Mouse (Mus musculus): ENCODE results near the gene Abhd16a. TPM values are rescaled to one million over a fixed set of nuclear protein-coding genes. Genes with fewer than 3 reads are reported as not detected.

The Abhd16a gene
- total and polyA plus RNA-seq, 3 experiments, result 53.2 to 98.2 (median 62.5) TPM

GRCm38 (mm10) chr17:35139269-35139668, 50.2 kb downstream of the Abhd16a start:
- no peaks in the 10 kb centered on the region for H3K27me3 ChIP-seq (ENCODE audit: control insufficient read depth, insufficient read depth, low read length)
- peaks cover 3% of the 10 kb centered on the region for H3K4me1 ChIP-seq (ENCODE audit: control insufficient read depth, insufficient read depth, low read length)
- intact Hi-C loops (cut with DNase I), result no loop called here
- TF ChIP-seq POLR2A (IDR thresholded peaks at IDR 0.05; ENCODE audit: insufficient read depth, low read depth, low read length) (no peak), EP300 (IDR thresholded peaks at IDR 0.05; ENCODE audit: insufficient read depth, low read depth, low read length) (no peak), CTCF (IDR thresholded peaks at IDR 0.05) (no peak)
- H3K9ac ChIP-seq (ENCODE audit: low read depth, low read length), result no peak overlapping the region
- 85% methylated on average over 3 of the region's 3 CpGs for WGBS
- DNase-seq, result no peak
- H3K36me3 ChIP-seq (ENCODE audit: control insufficient read depth, insufficient read depth, low read length), result no peaks in the 10 kb centered on the region; the same call in 1 of the 2 replicates
- no peak overlapping the region for H3K4me3 ChIP-seq
- H3K79me2 ChIP-seq (replicated peaks; ENCODE audit: control insufficient read depth, insufficient read depth, low read length), result peaks cover 6% of the 10 kb centered on the region
- H3K27ac ChIP-seq, result no peak overlapping the region

GRCm38 (mm10) chr17:35140490-35140996, 51.5 kb downstream of the Abhd16a start:
- no peak for DNase-seq
- Histone ChIP-seq H3K4me3 (no peak overlapping the region), H3K79me2 (replicated peaks; ENCODE audit: control insufficient read depth, insufficient read depth, low read length) (peaks cover 6% of the 10 kb centered on the region), H3K27me3 (ENCODE audit: control insufficient read depth, insufficient read depth, low read length) (no peaks in the 10 kb centered on the region), H3K4me1 (ENCODE audit: control insufficient read depth, insufficient read depth, low read length) (peaks cover 3% of the 10 kb centered on the region), H3K27ac (no peak overlapping the region), H3K36me3 (ENCODE audit: control insufficient read depth, insufficient read depth, low read length) (no peaks in the 10 kb centered on the region; the same call in 1 of the 2 replicates), H3K9ac (ENCODE audit: low read depth, low read length) (no peak overlapping the region)
- WGBS, result 65% methylated on average over 16 of the region's 16 CpGs
- TF ChIP-seq CTCF (IDR thresholded peaks at IDR 0.05), result no peak
- no peak for TF ChIP-seq EP300 (IDR thresholded peaks at IDR 0.05; ENCODE audit: insufficient read depth, low read depth, low read length)
- TF ChIP-seq POLR2A (IDR thresholded peaks at IDR 0.05; ENCODE audit: insufficient read depth, low read depth, low read length), result no peak
- intact Hi-C loops (cut with DNase I), result no loop called here

DNA sequence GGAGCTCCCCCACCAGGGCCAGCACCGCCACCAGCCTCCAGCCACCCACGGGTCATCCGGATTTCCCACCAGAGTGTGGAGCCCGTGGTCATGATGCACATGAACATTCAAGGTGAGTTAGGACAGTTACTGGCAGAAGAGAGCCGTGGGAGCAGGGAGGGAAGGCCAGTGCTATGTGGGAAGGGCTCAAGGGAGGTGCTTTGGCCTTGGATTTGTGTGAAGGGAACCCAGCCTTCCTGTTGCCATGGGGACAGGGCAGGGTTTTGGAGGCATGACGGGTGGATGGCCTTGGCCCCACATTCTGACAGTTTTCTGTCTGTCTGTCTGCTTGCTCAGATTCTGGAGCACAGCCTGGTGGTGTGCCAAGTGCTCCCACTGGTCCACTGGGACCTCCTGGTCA, 52.9 kb downstream of the Abhd16a start:
- no peak for DNase-seq
- Histone ChIP-seq H3K79me2 (replicated peaks; ENCODE audit: control insufficient read depth, insufficient read depth, low read length) (peaks cover 4% of the 10 kb centered on the region; the same call in 1 of the 2 replicates), H3K27ac (no peak overlapping the region), H3K27me3 (ENCODE audit: control insufficient read depth, insufficient read depth, low read length) (no peaks in the 10 kb centered on the region), H3K36me3 (ENCODE audit: control insufficient read depth, insufficient read depth, low read length) (no peaks in the 10 kb centered on the region; the same call in 1 of the 2 replicates), H3K9ac (ENCODE audit: low read depth, low read length) (no peak overlapping the region), H3K4me1 (ENCODE audit: control insufficient read depth, insufficient read depth, low read length) (no peaks in the 10 kb centered on the region), H3K4me3 (no peak overlapping the region)
- no peak for TF ChIP-seq EP300 (IDR thresholded peaks at IDR 0.05; ENCODE audit: insufficient read depth, low read depth, low read length)
- TF ChIP-seq CTCF (IDR thresholded peaks at IDR 0.05), result no peak
- no peak for TF ChIP-seq POLR2A (IDR thresholded peaks at IDR 0.05; ENCODE audit: insufficient read depth, low read depth, low read length)
- intact Hi-C loops (cut with DNase I), result loop anchor here (1.0 kb wide), 1 partner anchor 10 kb away; no protein-coding TSS in a partner anchor
- 83% methylated on average over 6 of the region's 6 CpGs for WGBS

DNA sequence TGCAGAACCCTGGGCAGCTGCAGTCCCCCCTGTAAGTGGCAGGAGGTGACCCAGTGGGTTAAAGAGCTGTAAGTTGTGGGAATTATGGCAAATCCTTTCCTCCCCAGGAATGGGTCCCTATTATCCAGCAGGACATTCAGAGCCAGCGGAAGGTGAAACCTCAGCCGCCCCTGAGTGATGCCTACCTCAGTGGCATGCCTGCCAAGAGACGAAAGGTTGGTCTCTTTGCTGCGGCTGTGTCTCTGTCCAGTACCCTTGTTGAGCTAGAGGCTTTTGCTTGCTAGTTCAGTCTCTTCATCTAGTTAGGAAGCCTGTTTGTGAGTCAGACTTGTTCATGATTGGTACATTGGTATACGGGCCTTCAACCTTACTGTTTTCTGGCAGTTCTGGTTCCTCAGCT, 57.1 kb downstream of the Abhd16a start:
- no peak for TF ChIP-seq POLR2A (IDR thresholded peaks at IDR 0.05; ENCODE audit: insufficient read depth, low read depth, low read length)
- TF ChIP-seq EP300 (IDR thresholded peaks at IDR 0.05; ENCODE audit: insufficient read depth, low read depth, low read length), result no peak
- no peak for TF ChIP-seq CTCF (IDR thresholded peaks at IDR 0.05)
- Histone ChIP-seq H3K9ac (ENCODE audit: low read depth, low read length) (no peak overlapping the region), H3K27ac (no peak overlapping the region), H3K36me3 (ENCODE audit: control insufficient read depth, insufficient read depth, low read length) (peaks cover 2% of the 10 kb centered on the region; the same call in 1 of the 2 replicates), H3K4me1 (ENCODE audit: control insufficient read depth, insufficient read depth, low read length) (no peaks in the 10 kb centered on the region), H3K4me3 (no peak overlapping the region), H3K27me3 (ENCODE audit: control insufficient read depth, insufficient read depth, low read length) (no peaks in the 10 kb centered on the region), H3K79me2 (replicated peaks; ENCODE audit: control insufficient read depth, insufficient read depth, low read length) (no peaks in the 10 kb centered on the region)
- WGBS, result 86% methylated on average over 5 of the region's 5 CpGs
- intact Hi-C loops (cut with DNase I), result no loop called here
- DNase-seq, result no peak

- no peak overlapping the region for H3K27ac ChIP-seq
- 67% methylated on average over 3 of the region's 3 CpGs for WGBS
Measured at GRCm38 (mm10) chr17:35147348-35147747, 58.3 kb downstream of the Abhd16a start.

GRCm38 (mm10) chr17:35147922-35148639, 59.0 kb downstream of the Abhd16a start:
- H3K27ac ChIP-seq, result no peak overlapping the region

More at GRCm38 (mm10) chr17:35147348-35147747, 58.3 kb downstream of the Abhd16a start:
- Histone ChIP-seq H3K4me3 (no peak overlapping the region), H3K36me3 (ENCODE audit: control insufficient read depth, insufficient read depth, low read length) (peaks cover 2% of the 10 kb centered on the region; the same call in 1 of the 2 replicates), H3K79me2 (replicated peaks; ENCODE audit: control insufficient read depth, insufficient read depth, low read length) (no peaks in the 10 kb centered on the region), H3K27me3 (ENCODE audit: control insufficient read depth, insufficient read depth, low read length) (no peaks in the 10 kb centered on the region), H3K4me1 (ENCODE audit: control insufficient read depth, insufficient read depth, low read length) (no peaks in the 10 kb centered on the region), H3K9ac (ENCODE audit: low read depth, low read length) (no peak overlapping the region)
- no peak for DNase-seq
- intact Hi-C loops (cut with DNase I), result no loop called here
- peak; percentile 31; the same call in 1 of the 2 replicates for TF ChIP-seq POLR2A (IDR thresholded peaks at IDR 0.05; ENCODE audit: insufficient read depth, low read depth, low read length)
- TF ChIP-seq CTCF (IDR thresholded peaks at IDR 0.05), result no peak

More at GRCm38 (mm10) chr17:35147922-35148639, 59.0 kb downstream of the Abhd16a start:
- Histone ChIP-seq H3K27me3 (ENCODE audit: control insufficient read depth, insufficient read depth, low read length) (no peaks in the 10 kb centered on the region), H3K4me3 (no peak overlapping the region), H3K9ac (ENCODE audit: low read depth, low read length) (no peak overlapping the region), H3K4me1 (ENCODE audit: control insufficient read depth, insufficient read depth, low read length) (no peaks in the 10 kb centered on the region), H3K36me3 (ENCODE audit: control insufficient read depth, insufficient read depth, low read length) (peaks cover 2% of the 10 kb centered on the region; the same call in 1 of the 2 replicates), H3K79me2 (replicated peaks; ENCODE audit: control insufficient read depth, insufficient read depth, low read length) (no peaks in the 10 kb centered on the region)
- intact Hi-C loops (cut with DNase I), result no loop called here
- 63% methylated on average over 5 of the region's 5 CpGs for WGBS
- TF ChIP-seq EP300 (IDR thresholded peaks at IDR 0.05; ENCODE audit: insufficient read depth, low read depth, low read length) (peak; percentile 32; the same call in 1 of the 2 replicates), POLR2A (IDR thresholded peaks at IDR 0.05; ENCODE audit: insufficient read depth, low read depth, low read length) (no peak)
- no peak for DNase-seq
